Mouse (Mus musculus): ENCODE data around the gene Marc2. TPM values are rescaled to one million over a fixed set of nuclear protein-coding genes. Genes with fewer than 3 reads are reported as not detected.

Marc2 gene
- total RNA-seq, 2 experiments from 2014 or later = 136 to 145 TPM

DNA sequence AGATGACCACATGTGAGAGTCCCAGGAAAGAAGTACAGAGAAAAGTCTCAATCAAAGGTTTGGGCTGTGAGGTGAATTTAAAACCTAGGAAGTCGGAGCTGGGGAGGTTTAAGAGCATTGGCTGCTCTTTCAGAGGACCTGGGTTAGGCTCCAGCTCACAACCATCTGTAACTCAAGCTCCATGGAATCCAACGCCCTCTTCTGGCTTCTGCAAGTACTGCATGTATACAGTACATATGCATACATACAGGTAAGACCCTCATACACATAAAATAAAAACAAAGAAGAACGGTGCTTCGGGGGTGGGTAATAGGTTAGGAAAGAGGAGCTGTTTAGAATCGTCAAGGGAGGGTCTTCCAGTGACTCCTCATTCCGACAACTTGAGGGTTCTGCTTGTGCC is 28.5 kb downstream of the Marc2 start:
- no peak for DNase-seq
- intact Hi-C loops (cut with DNase I; ENCODE audit: low total_unique reads) = no loop called here

DNA sequence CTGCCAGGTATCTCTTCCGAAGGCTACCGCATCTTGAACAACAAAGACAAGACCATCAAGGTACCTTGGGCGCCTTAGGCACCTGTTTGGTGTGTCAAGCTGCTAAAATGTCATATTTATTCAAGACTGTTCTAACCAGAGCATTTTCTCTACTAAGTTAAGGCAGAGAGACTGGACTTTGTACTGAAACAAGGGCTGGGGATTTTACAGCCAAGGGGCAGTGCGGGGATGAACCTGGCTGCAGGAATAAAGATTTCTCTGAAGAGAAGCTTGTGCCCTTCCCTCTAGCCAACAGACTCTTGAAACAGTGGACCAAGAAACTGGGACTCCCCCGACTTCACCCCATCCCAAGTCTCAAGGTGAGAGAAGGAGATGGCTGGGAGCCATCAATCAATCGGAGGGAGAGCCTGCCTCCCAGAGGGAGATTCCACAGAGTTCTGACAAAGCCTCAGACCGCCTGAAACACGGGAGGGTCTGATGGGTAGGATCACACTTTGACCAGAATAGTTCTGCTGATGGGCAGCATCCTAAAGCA is 34.5 kb downstream of the Marc2 start:
- intact Hi-C loops (cut with DNase I; ENCODE audit: low total_unique reads) = no loop called here
- DNase-seq = no peak

DNA sequence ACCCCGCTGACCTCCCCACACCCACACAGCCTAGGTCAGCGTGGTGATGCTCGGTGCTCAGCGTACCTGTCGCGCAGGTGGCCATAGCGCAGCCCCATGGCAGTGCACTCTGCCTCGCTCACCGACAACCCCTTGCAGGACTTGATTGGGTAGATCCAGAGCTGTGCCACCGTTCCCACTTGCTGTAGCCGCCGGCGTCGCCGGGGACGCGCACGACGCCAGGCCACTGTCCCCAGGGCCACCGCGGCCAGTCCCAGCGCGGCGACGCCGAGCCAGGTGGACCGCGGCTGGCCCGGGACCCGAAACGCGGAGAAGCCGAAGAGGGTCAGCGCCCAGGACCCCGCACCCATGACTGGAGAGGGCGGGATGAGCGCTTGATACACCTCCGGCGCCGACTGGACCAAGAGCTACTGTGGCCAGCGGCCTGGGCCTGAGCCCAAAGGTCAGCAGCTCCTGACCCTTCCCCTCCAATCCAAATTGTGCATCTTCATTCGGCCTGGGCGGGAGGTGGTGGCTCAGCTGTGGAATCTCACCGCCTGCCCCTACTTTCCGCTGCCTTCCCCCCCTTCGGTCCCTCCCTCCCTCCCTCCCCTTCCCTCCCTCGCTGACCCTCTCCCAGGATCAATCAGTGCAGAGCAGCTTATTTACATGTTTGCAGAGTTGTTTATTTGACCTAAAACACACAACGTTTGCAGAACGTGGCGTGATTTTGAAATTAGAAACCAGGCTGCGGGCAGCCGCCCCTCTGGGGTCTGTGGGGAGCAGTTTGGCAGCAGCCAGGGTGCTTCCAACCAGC is 35.3 kb downstream of the Marc2 start, which contains the start of gene Marc1:
Marc1 (minus strand) TSS at position 534 of the 796 bp plus-strand sequence.
- intact Hi-C loops (cut with DNase I; ENCODE audit: low total_unique reads) = no loop called here
- no peak for DNase-seq

DNA sequence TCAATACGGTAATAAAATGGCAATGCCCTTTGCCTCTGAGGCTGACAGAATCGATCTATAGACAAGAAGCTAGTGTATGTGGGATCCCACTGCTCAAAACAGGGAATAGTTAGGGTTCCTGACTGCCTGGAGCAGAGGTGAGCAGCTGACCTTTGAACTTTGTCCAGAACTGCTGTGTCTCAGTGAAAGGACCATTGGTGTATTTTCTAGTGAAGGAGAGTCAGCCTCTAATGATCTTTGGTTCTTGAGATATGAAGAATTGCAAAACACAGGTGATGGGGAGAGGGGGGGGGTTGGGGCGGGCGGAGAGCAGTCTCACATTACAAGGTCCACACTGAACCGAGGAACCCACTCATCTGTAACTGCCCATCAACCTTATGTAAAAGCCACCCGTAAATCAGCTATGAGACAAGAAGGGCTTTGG is 36.7 kb downstream of the Marc2 start:
- intact Hi-C loops (cut with DNase I; ENCODE audit: low total_unique reads) = no loop called here
- no peak for DNase-seq

DNA sequence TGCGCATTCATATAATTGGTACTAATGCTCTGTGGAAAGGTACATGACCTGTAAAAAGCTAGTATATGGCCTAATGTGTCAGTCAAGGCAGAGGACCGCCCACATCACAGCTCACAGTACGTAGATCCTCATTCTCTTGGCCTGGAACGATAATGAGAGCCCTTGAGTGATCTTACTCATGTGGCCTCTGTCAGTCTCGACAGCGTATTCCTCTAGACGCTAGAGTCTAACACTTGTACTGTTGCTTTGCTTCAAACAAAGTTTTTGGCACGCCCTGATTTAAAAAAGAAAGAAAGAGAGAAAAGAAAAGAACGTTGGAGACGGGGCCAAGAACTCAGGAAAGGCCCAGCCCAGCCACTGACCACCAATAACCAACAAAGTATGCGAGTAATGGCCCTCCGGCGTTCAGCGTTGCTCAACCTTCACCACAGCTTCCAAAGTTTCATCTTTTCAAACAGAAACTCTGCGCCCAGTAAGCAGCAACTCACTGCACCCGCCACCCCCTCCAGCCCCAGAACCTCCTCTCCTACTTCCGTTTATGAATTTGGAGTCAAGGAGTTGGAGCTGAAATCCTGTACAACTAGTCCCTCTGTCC is 37.7 kb downstream of the Marc2 start:
- DNase-seq = no peak
- intact Hi-C loops (cut with DNase I; ENCODE audit: low total_unique reads) = no loop called here

DNA sequence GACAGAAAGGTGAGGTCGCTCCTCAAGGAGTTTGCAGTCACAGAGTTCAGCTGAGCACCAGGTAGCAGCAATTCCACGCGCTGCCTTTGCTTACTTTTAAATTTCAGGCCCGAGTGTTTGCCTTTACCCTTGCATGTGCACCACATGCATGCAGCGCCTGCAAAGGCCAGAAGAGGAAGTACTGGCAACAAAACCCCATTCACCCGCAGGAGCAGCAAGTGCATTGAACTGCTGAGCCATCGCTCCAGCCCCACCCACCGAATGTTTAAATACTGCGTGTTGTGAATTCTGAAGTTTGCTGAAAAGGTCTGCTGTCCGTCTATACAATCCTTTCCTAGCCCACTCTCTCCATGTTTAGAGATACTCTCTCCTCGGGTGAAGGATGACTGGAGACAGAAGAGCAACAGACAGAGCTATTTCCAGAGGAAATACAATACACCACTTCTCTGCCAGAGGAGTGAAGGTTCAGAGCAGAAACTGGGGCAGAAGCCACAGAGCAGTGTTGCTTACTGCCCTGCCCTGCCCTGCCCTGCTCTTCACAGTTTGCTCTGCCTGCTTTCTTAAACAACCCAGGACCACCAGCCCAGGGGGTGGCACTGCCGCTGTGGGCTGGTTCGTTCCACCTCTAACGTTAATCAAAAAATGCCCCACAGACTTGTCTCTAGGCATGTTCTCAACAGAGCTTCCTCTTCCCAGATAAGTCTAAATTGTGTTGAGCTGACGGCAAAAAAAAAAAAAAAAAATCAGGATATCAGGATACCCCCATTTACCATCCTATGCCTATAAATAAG is 38.4 kb downstream of the Marc2 start:
- intact Hi-C loops (cut with DNase I; ENCODE audit: low total_unique reads) = no loop called here

DNA sequence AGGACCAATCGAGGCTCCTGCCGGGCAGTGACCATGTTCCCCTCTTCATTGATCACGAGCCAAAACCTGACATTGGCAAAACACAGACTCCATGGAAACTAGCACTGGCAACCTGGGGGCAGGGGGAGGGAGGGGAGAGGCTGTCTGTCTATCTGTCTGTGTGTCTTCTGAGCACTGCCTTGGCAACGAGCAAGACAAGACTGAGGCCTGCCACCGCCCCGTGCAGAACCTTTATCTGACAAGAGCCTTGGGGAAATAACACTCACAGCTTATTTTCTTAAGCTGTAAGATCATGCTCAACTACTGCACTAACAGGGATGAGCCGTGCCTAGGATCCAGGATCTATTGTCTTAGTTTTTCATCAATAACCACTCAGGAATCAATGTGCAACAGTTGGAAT is 39.1 kb downstream of the Marc2 start:
- DNase-seq = no peak
- intact Hi-C loops (cut with DNase I; ENCODE audit: low total_unique reads) = no loop called here

More for the DNA sequence above, 38.4 kb downstream of the Marc2 start:
- DNase-seq = no peak

DNA sequence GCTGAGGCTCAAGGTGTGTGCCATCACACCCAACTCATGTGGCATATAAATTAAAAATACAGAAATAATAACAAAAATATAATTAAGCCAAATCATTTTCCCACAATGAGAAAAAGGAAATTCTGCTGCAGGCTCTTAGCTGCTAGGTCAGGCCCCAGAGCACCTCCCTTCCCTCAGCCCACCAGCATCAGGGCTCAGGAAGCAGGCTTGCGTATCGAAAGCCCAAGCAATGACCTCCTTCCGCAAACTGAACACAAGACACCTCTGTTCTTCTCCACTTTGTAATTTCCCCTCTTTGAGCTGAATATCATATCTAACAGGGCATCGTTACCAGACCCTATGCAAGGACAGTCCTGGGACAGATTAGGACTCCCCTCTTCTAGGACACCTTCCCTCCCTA is 40.5 kb downstream of the Marc2 start:
- intact Hi-C loops (cut with DNase I; ENCODE audit: low total_unique reads) = no loop called here
- no peak for DNase-seq

DNA sequence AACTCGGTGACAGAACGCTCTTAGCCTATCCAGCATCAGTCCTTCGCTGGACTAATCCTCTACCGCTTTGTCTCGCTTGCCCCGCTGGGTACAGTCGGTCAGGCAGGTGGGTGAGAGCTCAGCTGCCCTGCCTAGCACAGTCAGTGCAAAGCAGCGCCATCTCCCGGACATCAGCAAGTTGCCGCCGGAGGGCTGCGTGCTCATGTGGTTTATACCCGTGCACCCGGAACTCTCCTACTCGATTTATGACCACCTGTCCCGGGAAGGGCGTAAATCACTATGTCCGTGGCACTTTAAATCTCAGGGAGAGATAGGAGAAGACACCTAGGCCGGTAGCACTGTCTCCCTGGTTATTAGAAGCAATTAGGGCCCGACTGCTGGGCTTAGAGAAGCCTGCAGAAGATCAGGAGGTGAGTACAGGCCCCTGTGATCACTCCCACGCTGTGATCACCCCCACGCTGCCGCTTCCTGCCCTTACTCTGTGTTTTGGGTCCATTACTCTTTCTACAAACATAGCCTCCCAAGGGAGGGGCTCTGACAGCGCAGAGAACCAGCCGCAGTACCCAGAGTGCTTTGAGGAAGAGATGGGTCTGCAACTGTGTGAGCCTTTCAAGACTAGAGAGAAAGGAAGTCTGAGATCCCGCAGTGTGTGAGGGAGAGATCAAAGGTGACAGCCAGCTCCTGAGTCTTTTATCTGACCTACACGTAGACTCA is 52.9 kb downstream of the Marc2 start:
- intact Hi-C loops (cut with DNase I; ENCODE audit: low total_unique reads) = no loop called here
- DNase-seq = peak; percentile 58

DNA sequence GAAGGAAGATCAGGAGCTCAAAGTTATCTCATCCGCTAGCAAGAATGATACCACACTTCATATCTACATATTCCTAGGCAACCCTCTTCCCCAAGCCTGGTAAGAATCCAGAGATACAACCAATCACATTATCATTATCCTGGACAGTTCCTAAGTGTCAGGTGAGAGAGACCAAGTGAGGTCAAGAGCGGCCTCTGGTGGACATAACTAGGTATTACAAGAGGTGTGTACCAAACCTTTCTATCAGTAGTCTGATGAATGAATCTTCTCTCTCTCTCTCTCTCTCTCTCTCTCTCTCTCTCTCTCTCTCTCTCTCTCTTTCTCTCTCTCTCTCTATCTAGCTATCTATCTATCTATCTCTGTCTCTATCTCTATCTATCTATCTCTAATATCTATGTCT is 55.1 kb downstream of the Marc2 start:
- intact Hi-C loops (cut with DNase I; ENCODE audit: low total_unique reads) = no loop called here
- DNase-seq = no peak

DNA sequence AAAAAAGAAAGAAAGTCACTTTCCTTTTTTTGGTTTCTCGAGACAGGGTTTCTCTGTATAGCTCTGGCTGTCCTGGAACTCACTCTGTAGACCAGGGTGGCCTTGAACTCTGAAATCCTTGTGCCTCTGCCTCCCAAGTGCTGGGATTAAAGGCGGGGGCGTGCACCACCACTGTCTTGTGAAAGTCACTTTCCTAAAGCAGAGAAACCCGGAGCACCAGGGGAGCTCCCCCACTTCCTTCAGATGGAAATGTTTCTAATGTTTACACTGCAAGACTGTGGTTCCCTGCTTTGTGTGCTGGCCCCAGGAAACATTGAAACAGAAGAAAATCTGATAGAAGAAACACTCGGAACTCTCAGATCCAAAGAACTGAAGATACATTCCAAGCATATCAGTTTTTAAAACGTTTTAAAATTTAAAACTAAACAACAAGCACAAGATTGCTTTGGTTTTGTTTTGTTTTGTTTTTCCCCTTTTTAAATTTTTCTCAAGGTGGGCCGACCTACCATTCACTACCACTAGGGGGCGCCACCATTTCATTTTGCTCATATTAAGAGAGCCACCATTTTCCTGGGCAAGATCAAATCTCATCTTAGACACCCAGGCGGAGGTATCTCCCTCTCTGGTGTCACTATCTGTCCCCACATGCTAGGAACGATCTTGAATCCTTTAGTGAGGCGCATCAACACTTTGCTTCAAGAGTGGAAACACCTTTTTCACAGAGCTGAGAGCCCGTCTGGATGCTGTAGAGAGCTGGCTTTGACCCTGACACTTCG is 59.7 kb downstream of the Marc2 start:
- no peak for DNase-seq

DNA sequence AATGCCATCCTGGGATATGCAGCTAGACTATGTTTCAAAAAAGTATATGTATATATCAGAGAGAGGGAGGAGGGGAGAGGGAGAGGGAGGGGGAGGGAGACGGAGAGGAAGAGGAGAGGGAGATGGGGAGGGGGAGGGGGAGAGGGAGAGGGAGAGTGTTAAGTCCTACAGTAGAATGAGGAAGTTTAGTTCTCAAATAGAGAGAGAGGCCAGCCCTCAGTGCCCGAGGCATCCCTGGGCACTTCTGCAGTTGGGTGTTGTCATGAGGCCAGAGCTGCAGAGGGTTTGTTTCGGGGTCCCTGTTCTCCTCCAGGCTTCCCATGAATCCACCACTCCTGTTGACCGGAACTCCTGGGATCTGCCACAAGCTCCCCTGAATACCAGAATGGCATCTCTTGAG is 62.6 kb downstream of the Marc2 start:
- DNase-seq = no peak
- intact Hi-C loops (cut with DNase I; ENCODE audit: low total_unique reads) = no loop called here

More for the DNA sequence above, 59.7 kb downstream of the Marc2 start:
- intact Hi-C loops (cut with DNase I; ENCODE audit: low total_unique reads) = no loop called here

DNA sequence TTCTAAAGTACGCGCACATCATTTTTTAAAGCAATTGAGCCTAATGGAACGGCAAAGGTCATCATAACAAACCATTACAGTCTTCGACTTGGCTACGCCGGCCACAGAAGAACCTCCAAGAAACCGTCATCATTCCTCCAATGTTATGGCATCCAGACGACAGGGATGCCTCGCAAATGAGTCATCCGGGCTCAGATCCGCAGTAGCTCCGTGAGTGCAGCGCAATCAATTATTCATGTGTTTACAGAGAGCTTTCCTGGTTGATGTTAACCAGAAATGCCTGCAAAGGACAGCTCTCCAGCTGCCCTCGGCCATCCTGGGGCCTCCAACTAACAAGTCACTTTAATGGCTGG is 64.1 kb downstream of the Marc2 start:
- intact Hi-C loops (cut with DNase I; ENCODE audit: low total_unique reads) = no loop called here
- peak; percentile 22 for DNase-seq

DNA sequence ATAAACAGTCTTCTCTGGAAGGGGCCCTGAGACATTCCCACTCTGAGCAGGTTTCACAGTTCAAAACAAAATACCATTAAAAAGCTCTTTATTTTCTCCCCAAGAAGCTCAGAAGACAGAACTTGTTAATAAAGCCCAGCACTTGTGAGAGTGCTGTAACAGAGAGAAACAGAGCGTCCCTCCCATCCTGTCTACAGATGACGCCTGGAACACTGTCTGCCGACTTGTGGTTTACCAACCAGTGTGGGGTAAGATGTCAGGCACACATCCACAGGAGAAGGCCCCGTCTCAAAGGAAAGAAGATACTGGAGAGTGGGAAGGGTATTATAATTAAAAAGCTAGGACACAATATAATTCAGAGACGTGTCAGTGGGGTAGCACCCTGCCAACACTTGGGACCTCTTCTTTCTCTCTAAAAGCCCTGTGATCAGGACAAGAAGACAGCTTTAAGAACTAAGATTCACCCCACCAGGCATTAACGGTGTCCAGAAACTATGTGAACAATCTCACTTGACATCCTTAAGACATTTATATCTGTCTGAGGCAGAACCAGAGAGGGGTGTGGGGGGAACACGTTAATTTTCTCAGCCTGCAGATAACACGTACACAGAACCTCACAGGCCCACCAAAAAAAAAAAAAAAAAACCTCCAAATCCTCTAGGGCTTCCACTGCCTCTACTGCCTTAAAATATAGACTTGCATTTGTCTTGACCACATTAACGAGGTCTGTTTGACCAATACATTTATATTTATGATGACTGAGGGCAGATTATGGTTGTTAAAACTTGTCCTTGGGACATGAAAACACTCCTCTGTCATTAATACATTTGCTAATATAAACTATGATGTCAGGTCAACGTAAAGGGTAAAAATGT is 64.7 kb downstream of the Marc2 start:
- no peak for DNase-seq
- intact Hi-C loops (cut with DNase I; ENCODE audit: low total_unique reads) = no loop called here

DNA sequence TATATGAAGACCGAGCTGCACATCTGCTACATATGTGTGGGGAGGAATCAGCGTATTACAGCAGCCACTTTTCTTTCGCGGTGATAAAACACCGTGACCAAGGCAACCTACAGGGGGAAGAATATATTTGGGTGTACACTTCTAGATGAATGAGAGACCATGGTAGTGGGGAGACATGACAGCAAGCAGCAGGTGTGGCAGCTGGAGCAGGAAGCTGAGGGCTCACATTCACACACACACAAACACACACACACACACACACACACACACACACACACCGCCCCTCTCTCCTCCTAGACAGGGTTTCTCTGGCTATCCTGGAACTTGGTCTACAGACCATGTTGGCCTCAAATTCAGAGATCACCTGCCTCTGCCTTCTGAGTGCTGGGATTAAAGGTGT is 68.1 kb downstream of the Marc2 start:
- intact Hi-C loops (cut with DNase I; ENCODE audit: low total_unique reads) = loop anchor here (10.0 kb wide), 1 partner anchor 513 kb away; no protein-coding TSS in a partner anchor
- no peak for DNase-seq

DNA sequence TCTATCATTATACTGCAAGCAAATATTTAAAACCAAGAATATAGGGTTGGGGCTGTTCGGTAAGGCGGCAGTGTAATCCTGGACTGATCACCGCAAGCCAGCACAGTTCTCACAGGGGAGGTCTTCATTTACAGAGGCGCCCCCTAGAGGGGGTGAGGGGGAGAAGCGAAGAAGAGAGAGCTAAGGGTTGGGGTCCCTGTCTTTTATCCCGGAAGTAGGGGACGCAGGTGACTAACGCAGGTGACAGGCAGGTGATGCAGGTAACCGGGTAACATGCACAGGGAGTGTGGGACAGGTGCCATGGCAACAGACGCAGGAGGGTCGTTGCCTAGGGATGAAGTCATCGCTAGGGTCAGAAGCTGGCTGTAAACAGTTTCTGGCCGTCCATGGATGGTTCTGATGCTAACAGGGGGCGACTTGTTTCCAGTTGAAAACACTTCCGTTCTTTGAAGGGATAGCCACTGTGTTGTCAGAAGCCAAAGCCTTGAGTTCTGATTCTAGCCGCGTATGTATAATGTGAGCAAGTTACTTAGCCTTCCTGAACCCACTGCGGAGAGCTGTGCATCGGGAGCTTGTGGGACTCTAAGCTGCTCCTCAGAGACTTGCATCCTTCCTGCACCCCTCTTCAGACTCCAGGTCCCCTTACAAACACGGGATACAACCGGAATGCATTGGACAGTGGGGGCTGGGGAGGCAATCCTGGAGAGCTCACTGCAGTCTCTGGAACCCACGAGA is 69.0 kb downstream of the Marc2 start:
- no peak for DNase-seq
- intact Hi-C loops (cut with DNase I; ENCODE audit: low total_unique reads) = loop anchor here (10.0 kb wide), 1 partner anchor 512 kb away; no protein-coding TSS in a partner anchor

DNA sequence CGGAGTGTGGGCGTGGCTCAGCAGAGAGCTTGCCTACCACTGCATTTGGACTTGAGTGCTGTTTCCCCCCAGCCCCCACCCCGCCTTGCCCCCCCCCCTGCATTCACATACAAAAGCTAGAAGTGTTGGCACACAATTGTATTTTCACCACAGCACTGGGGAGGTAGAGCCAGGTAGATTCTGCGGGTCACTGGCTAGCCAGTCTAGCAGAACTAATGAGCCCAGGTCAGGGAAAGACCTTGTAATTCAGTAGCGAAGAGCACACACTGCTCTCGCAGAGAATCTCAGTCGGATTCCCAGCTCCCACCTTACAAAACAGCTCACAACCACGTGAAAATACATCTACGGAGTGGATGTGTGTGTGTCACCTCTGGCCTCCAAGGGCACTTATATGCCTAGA is 71.0 kb downstream of the Marc2 start:
- no peak for DNase-seq
- intact Hi-C loops (cut with DNase I; ENCODE audit: low total_unique reads) = loop anchor here (10.0 kb wide), 1 partner anchor 510 kb away; no protein-coding TSS in a partner anchor
